Mouse (Mus musculus): ENCODE results near the gene Aox2.

Gene Aox2

GRCm38 (mm10) chr1:58403745-58404144, 125.6 kb downstream of the Aox2 start:
- DNase-seq (ENCODE audit: low spot score) = no peak

GRCm38 (mm10) chr1:58407321-58407720, 129.2 kb downstream of the Aox2 start:
- DNase-seq (ENCODE audit: low spot score) = no peak

GRCm38 (mm10) chr1:58408141-58408540, 130.0 kb downstream of the Aox2 start:
- DNase-seq (ENCODE audit: low spot score) = no peak

GRCm38 (mm10) chr1:58409553-58410197, 131.5 kb downstream of the Aox2 start:
- DNase-seq (ENCODE audit: low spot score) = no peak

- no peak for DNase-seq (ENCODE audit: low spot score)
These were observed 132.1 kb downstream of the Aox2 start for GRCm38 (mm10) chr1:58410198-58410588.

GRCm38 (mm10) chr1:58410776-58411175, 132.7 kb downstream of the Aox2 start:
- DNase-seq (ENCODE audit: low spot score) = no peak

GRCm38 (mm10) chr1:58415442-58415841, 137.3 kb downstream of the Aox2 start:
- DNase-seq (ENCODE audit: low spot score) = no peak

GRCm38 (mm10) chr1:58416048-58416447, 137.9 kb downstream of the Aox2 start:
- no peak for DNase-seq (ENCODE audit: low spot score)

GRCm38 (mm10) chr1:58420032-58420431, 141.9 kb downstream of the Aox2 start:
- no peak for DNase-seq (ENCODE audit: low spot score)

- DNase-seq (ENCODE audit: low spot score) = no peak
These were observed 142.8 kb downstream of the Aox2 start for GRCm38 (mm10) chr1:58420961-58421360.

GRCm38 (mm10) chr1:58422879-58423278, 144.8 kb downstream of the Aox2 start:
- peak; percentile 80 for DNase-seq (ENCODE audit: low spot score)

- peak; percentile 96 for DNase-seq (ENCODE audit: low spot score)
These were observed 145.5 kb downstream of the Aox2 start, which contains the start of gene Clk1 for GRCm38 (mm10) chr1:58423371-58424248. Gene Clk1, minus strand, starts transcription at chr1:58424066.

- DNase-seq (ENCODE audit: low spot score) = no peak
These were observed 146.4 kb downstream of the Aox2 start for GRCm38 (mm10) chr1:58424551-58424950.

Data from embryo, embryonic 10.5 days (tissue).